In genomic region chr19:21723911-21724655, GRCm38 (mm10) we compare ENCODE assay signal across 9 mouse cellular contexts. TPM values are rescaled to one million over a fixed set of nuclear protein-coding genes. Genes with fewer than 3 reads are reported as not detected.
A peak's percentile ranks its signal among the peaks of the same experiment; 100 is the strongest.
DNase-seq lines count a peak whose midpoint lies in the region; ATAC-seq lines count a peak whose summit lies in the region.
"Had no signal": no experiment of that assay in that cellular context is flagged by ENCODE, and none has a peak within 500 bp of the region (broad histone marks: within the 10 kb centered on the region; RNA-seq: fewer than 3 reads in every experiment).

No protein-coding gene starts in this region.

- no peaks in the 10 kb centered on the region for H3K4me1 ChIP-seq in hindbrain, embryonic 16.5 days (ENCODE audit: control insufficient read depth, insufficient read depth, low read depth, low read length)
- H3K4me1 ChIP-seq in limb, embryonic 10.5 days, result no peaks in the 10 kb centered on the region

- H3K9ac ChIP-seq in hindbrain, embryonic 16.5 days (ENCODE audit: low read depth, low read length), result no peak overlapping the region

- DNase-seq in right cerebral cortex, adult 18-20 months, result peak; percentile 80
- DNase-seq in right cerebral cortex, postnatal 14 days, result no peak
- peak; percentile 7 for DNase-seq in limb, embryonic 10.5 days (ENCODE audit: low spot score)
- peak; percentile 50 for DNase-seq in right cerebral cortex, postnatal 4 days
- no peak for DNase-seq in gastrocnemius, postnatal 25 days
- DNase-seq: kidney, postnatal 10 days had no signal

- peak; percentile 98 for ATAC-seq in hindbrain, embryonic 16.5 days
- ATAC-seq in CD4-positive, CD25-positive, alpha-beta regulatory T cell, adult 4 months, result no peak
- no peak for ATAC-seq in activated CD4-positive, CD25-positive, alpha-beta regulatory T cell, adult 4 months

- H3K9me3 ChIP-seq in hindbrain, embryonic 16.5 days (ENCODE audit: control insufficient read depth, low read length), result no peaks in the 10 kb centered on the region
- no peaks in the 10 kb centered on the region for H3K9me3 ChIP-seq in limb, embryonic 10.5 days (replicated peaks)

- 35% methylated on average over 8 of the region's 8 CpGs for WGBS in hindbrain, embryonic 16.5 days
- WGBS in limb, embryonic 10.5 days, result 93% methylated on average over 8 of the region's 8 CpGs

- H3K36me3 ChIP-seq in hindbrain, embryonic 16.5 days (ENCODE audit: control insufficient read depth, insufficient read depth, low read length), result no peaks in the 10 kb centered on the region
- H3K36me3 ChIP-seq in limb, embryonic 10.5 days, result no peaks in the 10 kb centered on the region

- H3K27ac ChIP-seq in hindbrain, embryonic 16.5 days (ENCODE audit: low read depth, low read length), result no peak overlapping the region; the same call in 1 of the 2 replicates
- no peak overlapping the region for H3K27ac ChIP-seq in limb, embryonic 10.5 days

- no peaks in the 10 kb centered on the region for H3K27me3 ChIP-seq in hindbrain, embryonic 16.5 days (replicated peaks; ENCODE audit: control insufficient read depth, insufficient read depth, low read length)
- H3K27me3 ChIP-seq in limb, embryonic 10.5 days (ENCODE audit: low read depth, poor library complexity, severe bottlenecking), result no peaks in the 10 kb centered on the region

- H3K4me2 ChIP-seq in hindbrain, embryonic 16.5 days (ENCODE audit: low read length), result no peak overlapping the region

- no peak overlapping the region for H3K4me3 ChIP-seq in hindbrain, embryonic 16.5 days (ENCODE audit: low read length)
- H3K4me3 ChIP-seq in limb, embryonic 10.5 days, result no peak overlapping the region

RNA-seq across cellular contexts. Expression of gene Cemip2, which starts 54.1 kb away (rescaled TPM):
- polyA plus RNA-seq in hindbrain, embryonic 16.5 days (2015; fragmentation: Nextera tagmentation; extraction: Ambion mirVana), result 15.4 and 22.2 TPM in 2 replicates
- polyA plus RNA-seq in limb, embryonic 10.5 days (2016; fragmentation: Nextera tagmentation; extraction: Ambion mirVana), result 39.3 and 51.7 TPM in 2 replicates
- polyA plus RNA-seq in CD4-positive, CD25-positive, alpha-beta regulatory T cell, adult 4 months (2017; shearing (Covaris generic)), result 1 to 10 TPM; 4.5 to 5.4 TPM
- polyA plus RNA-seq in activated CD4-positive, CD25-positive, alpha-beta regulatory T cell, adult 4 months (2017; shearing (Covaris generic)), result 1 to 10 TPM; 6.3 to 7.2 TPM
- total RNA-seq in gastrocnemius, postnatal 25 days (2021), result 1 to 10 TPM; 5.8 to 7.4 TPM

Comparison
In these comparisons a context has a peak if more than half of its experiments do, and no peak if none do; other contexts are left out.
1. DNase-seq: peak in right cerebral cortex, adult 18-20 months (single experiment), limb, embryonic 10.5 days (single experiment) and right cerebral cortex, postnatal 4 days (single experiment); none in right cerebral cortex, postnatal 14 days (single experiment) and gastrocnemius, postnatal 25 days (single experiment).